Mouse (Mus musculus) limb, embryonic 13.5 days (tissue): ENCODE measurements around the gene Tas2r110. TPM values are rescaled to one million over a fixed set of nuclear protein-coding genes. Genes with fewer than 3 reads are reported as not detected.

Experiments used
- ATAC-seq: fragments of 200-750 bp; cut with Nextera tagmentation; 2 replicates; pipeline ENCODE4 v1.8.0; 2017; ENCODE audit warnings: low read depth, moderate number of reproducible peaks, moderate TSS enrichment; ENCODE audit not compliant: low FRiP score
- H3K27ac ChIP-seq: fragments of 300-500 bp; sonication (generic); 2 replicates; pipeline ENCODE4 v1.5.1; 2015; ENCODE audit warnings: inconsistent platforms, mild to moderate bottlenecking, moderate library complexity
- H3K27me3 ChIP-seq: fragments of 300-500 bp; sonication (generic); 2 replicates; pipeline ENCODE4 v1.6.1; 2015; ENCODE audit warnings: mild to moderate bottlenecking, inconsistent platforms
- H3K36me3 ChIP-seq: fragments of 300-500 bp; sonication (generic); 2 replicates; pipeline ENCODE4 v1.6.1; 2015; ENCODE audit warnings: inconsistent platforms, mild to moderate bottlenecking, moderate library complexity
- H3K4me1 ChIP-seq: fragments of 300-500 bp; sonication (generic); 2 replicates; pipeline ENCODE4 v1.6.1; 2015; ENCODE audit warnings: inconsistent platforms
- H3K4me2 ChIP-seq: fragments of 300-500 bp; sonication (generic); replicated peaks from 2 replicates; pipeline ENCODE4 v1.6.1; 2015; ENCODE audit warnings: inconsistent platforms, mild to moderate bottlenecking, moderate library complexity
- H3K4me3 ChIP-seq: fragments of 300-500 bp; sonication (generic); 2 replicates; pipeline ENCODE4 v1.5.1; 2015; ENCODE audit warnings: moderate library complexity, mild to moderate bottlenecking, inconsistent platforms
- H3K9ac ChIP-seq: fragments of 300-500 bp; sonication (generic); 2 replicates; pipeline ENCODE4 v1.6.1; 2015; ENCODE audit warnings: mild to moderate bottlenecking, inconsistent platforms
- H3K9me3 ChIP-seq: fragments of 300-500 bp; sonication (generic); 2 replicates; pipeline ENCODE4 v1.6.1; 2016; ENCODE audit warnings: inconsistent platforms
- WGBS: fragments of 180-500 bp; shearing (Covaris S2); methylation state at CpG from one replicate; pipeline ENCODE4 v1.1.7; 2015; 5-methylcytosine and 5-hydroxymethylcytosine counted together
- polyA plus RNA-seq: library from polyadenylated mRNA; unstranded; fragments of >200 nt; fragmentation: Nextera tagmentation; extraction: Ambion mirVana; gene quantifications from 2 replicates; pipeline ENCODE4 v1.2.1, GENCODE M21; 2015

The Tas2r110 gene
- polyA plus RNA-seq = not detected in 2 replicates

- ATAC-seq = no peak
- no peaks in the 10 kb centered on the region for H3K4me1 ChIP-seq
- H3K9me3 ChIP-seq = no peaks in the 10 kb centered on the region
- H3K27me3 ChIP-seq = no peaks in the 10 kb centered on the region
- H3K4me2 ChIP-seq = no peak within 1 kb of the TSS
- no peak within 1 kb of the TSS for H3K9ac ChIP-seq
- no peaks in the 10 kb centered on the region for H3K36me3 ChIP-seq
- no peak within 1 kb of the TSS for H3K4me3 ChIP-seq
- H3K27ac ChIP-seq = no peak within 1 kb of the TSS
Observed at GRCm38 (mm10) chr6:132867708-132868107, at the start of gene Tas2r110. Gene Tas2r110, plus strand, starts transcription at chr6:132868008.

GRCm38 (mm10) chr6:132846842-132847241, 21.0 kb upstream of the Tas2r110 start, which contains the start of gene Tas2r123:
Gene Tas2r123, plus strand, starts transcription at chr6:132847142.
- ATAC-seq = no peak
- H3K4me1 ChIP-seq = no peaks in the 10 kb centered on the region
- WGBS = 89% methylated on average over 1 of the region's 1 CpGs

GRCm38 (mm10) chr6:132855138-132855537, 12.7 kb upstream of the Tas2r110 start, which contains the start of gene Tas2r116:
Gene Tas2r116, plus strand, starts transcription at chr6:132855438.
- Histone ChIP-seq H3K4me1 (no peaks in the 10 kb centered on the region), H3K9me3 (no peaks in the 10 kb centered on the region), H3K9ac (no peak within 1 kb of the TSS), H3K27ac (no peak within 1 kb of the TSS), H3K4me2 (no peak within 1 kb of the TSS), H3K4me3 (no peak within 1 kb of the TSS), H3K36me3 (no peaks in the 10 kb centered on the region), H3K27me3 (no peaks in the 10 kb centered on the region)
- WGBS = 90% methylated on average over 1 of the region's 1 CpGs
- ATAC-seq = no peak

More at GRCm38 (mm10) chr6:132846842-132847241, 21.0 kb upstream of the Tas2r110 start, which contains the start of gene Tas2r123:
- no peak within 1 kb of the TSS for H3K27ac ChIP-seq
- no peaks in the 10 kb centered on the region for H3K27me3 ChIP-seq
- H3K4me2 ChIP-seq = no peak within 1 kb of the TSS
- no peaks in the 10 kb centered on the region for H3K9me3 ChIP-seq
- H3K9ac ChIP-seq = no peak within 1 kb of the TSS
- no peak within 1 kb of the TSS for H3K4me3 ChIP-seq
- H3K36me3 ChIP-seq = no peaks in the 10 kb centered on the region

- no peaks in the 10 kb centered on the region for H3K9me3 ChIP-seq
- H3K9ac ChIP-seq = no peak within 1 kb of the TSS
- no peaks in the 10 kb centered on the region for H3K27me3 ChIP-seq
- no peak within 1 kb of the TSS for H3K27ac ChIP-seq
- H3K4me2 ChIP-seq = no peak within 1 kb of the TSS
- ATAC-seq = no peak
- H3K4me1 ChIP-seq = no peaks in the 10 kb centered on the region
- H3K36me3 ChIP-seq = no peaks in the 10 kb centered on the region
- WGBS = 67% methylated on average over 1 of the region's 1 CpGs
- H3K4me3 ChIP-seq = no peak within 1 kb of the TSS
Observed at GRCm38 (mm10) chr6:132892711-132893110, 24.9 kb downstream of the Tas2r110 start, which contains the start of gene Tas2r113. Gene Tas2r113, plus strand, starts transcription at chr6:132893011.

GRCm38 (mm10) chr6:132909351-132909750, 41.5 kb downstream of the Tas2r110 start, which contains the start of gene Tas2r125:
Gene Tas2r125, plus strand, starts transcription at chr6:132909651.
- Histone ChIP-seq H3K4me2 (no peak within 1 kb of the TSS), H3K27ac (no peak within 1 kb of the TSS), H3K4me1 (no peaks in the 10 kb centered on the region), H3K27me3 (no peaks in the 10 kb centered on the region), H3K9me3 (no peaks in the 10 kb centered on the region), H3K36me3 (no peaks in the 10 kb centered on the region), H3K4me3 (no peak within 1 kb of the TSS), H3K9ac (no peak within 1 kb of the TSS)
- no peak for ATAC-seq
- 86% methylated on average over 3 of the region's 3 CpGs for WGBS

Other genes with a start within 250 kb of the Tas2r110 start
- not detected in 2 replicates for gene A630073D07Rik, start 216.5 kb upstream of the Tas2r110 start, polyA plus RNA-seq
- gene Tas2r120, start 211.1 kb upstream of the Tas2r110 start, polyA plus RNA-seq = not detected in 2 replicates
- not detected in 2 replicates for gene Tas2r121, start 167.0 kb upstream of the Tas2r110 start, polyA plus RNA-seq
- not detected in 2 replicates for gene Tas2r122, start 156.1 kb upstream of the Tas2r110 start, polyA plus RNA-seq
- not detected in 2 replicates for gene Tas2r115, start 130.0 kb upstream of the Tas2r110 start, polyA plus RNA-seq
- not detected in 2 replicates for gene Tas2r124, start 113.3 kb upstream of the Tas2r110 start, polyA plus RNA-seq
- not detected in 2 replicates for gene Tas2r102, start 105.9 kb upstream of the Tas2r110 start, polyA plus RNA-seq
- gene Tas2r136, start 89.8 kb upstream of the Tas2r110 start, polyA plus RNA-seq = not detected in 2 replicates
- not detected in 2 replicates for gene Tas2r117, start 65.2 kb upstream of the Tas2r110 start, polyA plus RNA-seq
- not detected in 2 replicates for gene Tas2r123, start 20.9 kb upstream of the Tas2r110 start, polyA plus RNA-seq
- gene Tas2r116, start 12.6 kb upstream of the Tas2r110 start, polyA plus RNA-seq = not detected in 2 replicates
- not detected in 2 replicates for gene Tas2r113, start 25.0 kb downstream of the Tas2r110 start, polyA plus RNA-seq
- not detected in 2 replicates for gene Tas2r125, start 41.6 kb downstream of the Tas2r110 start, polyA plus RNA-seq
- gene Tas2r129, start 83.1 kb downstream of the Tas2r110 start, polyA plus RNA-seq = not detected in 2 replicates
- gene Tas2r131, start 89.9 kb downstream of the Tas2r110 start, polyA plus RNA-seq = not detected in 2 replicates
- gene Tas2r109, start 113.0 kb downstream of the Tas2r110 start, polyA plus RNA-seq = not detected in 2 replicates
- not detected in 2 replicates for gene Tas2r103, start 169.1 kb downstream of the Tas2r110 start, polyA plus RNA-seq
- not detected in 2 replicates for gene Tas2r140, start 187.8 kb downstream of the Tas2r110 start, polyA plus RNA-seq
- gene Smim10l1, start 236.9 kb downstream of the Tas2r110 start, polyA plus RNA-seq = 103 and 115 TPM in 2 replicates